8 mouse cellular contexts compared by ENCODE assay signal in genomic region chr3:96636448-96636847, GRCm38 (mm10). TPM values are rescaled to one million over a fixed set of nuclear protein-coding genes. Genes with fewer than 3 reads are reported as not detected.
A peak's percentile ranks its signal among the peaks of the same experiment; 100 is the strongest.
DNase-seq lines count a peak whose midpoint lies in the region; ATAC-seq and TF ChIP-seq lines count a peak whose summit lies in the region.

No protein-coding gene starts in this region.

- H3K36me3 ChIP-seq in lung, embryonic 15.5 days: peaks cover 49% of the 10 kb centered on the region
- H3K36me3 ChIP-seq in embryonic facial prominence, embryonic 14.5 days (ENCODE audit: control insufficient read depth, insufficient read depth, low read length): peaks cover 60% of the 10 kb centered on the region
- peaks cover 23% of the 10 kb centered on the region; the same call in 1 of the 2 replicates for H3K36me3 ChIP-seq in intestine, embryonic 15.5 days
- H3K36me3 ChIP-seq in neural tube, embryonic 12.5 days: peaks cover 42% of the 10 kb centered on the region

- TF ChIP-seq CTCF in lung, adult 2 months (IDR thresholded peaks at IDR 0.05; ENCODE audit: insufficient read depth, low read length): no peak

- H3K9me3 ChIP-seq in lung, embryonic 15.5 days: no peaks in the 10 kb centered on the region
- H3K9me3 ChIP-seq in embryonic facial prominence, embryonic 14.5 days (ENCODE audit: control insufficient read depth, low read length): no peaks in the 10 kb centered on the region
- H3K9me3 ChIP-seq in intestine, embryonic 15.5 days: no peaks in the 10 kb centered on the region
- no peaks in the 10 kb centered on the region for H3K9me3 ChIP-seq in neural tube, embryonic 12.5 days

- TF ChIP-seq POLR2A in lung, adult 2 months (IDR thresholded peaks at IDR 0.05; ENCODE audit: borderline replicate concordance, extremely low read depth, low read depth, low read length): no peak

- DNase-seq in lung, adult 2 months: no peak
- no peak for DNase-seq in embryonic facial prominence, embryonic 14.5 days (ENCODE audit: low spot score)
- DNase-seq in right cerebral cortex, adult 18-20 months: no peak

- H3K4me2 ChIP-seq in lung, embryonic 15.5 days: peak overlapping the region; percentile 77
- H3K4me2 ChIP-seq in embryonic facial prominence, embryonic 14.5 days (ENCODE audit: low read depth, low read length): peak overlapping the region; percentile 81
- H3K4me2 ChIP-seq in intestine, embryonic 15.5 days (replicated peaks): peak overlapping the region; percentile 81
- peak overlapping the region; percentile 93 for H3K4me2 ChIP-seq in neural tube, embryonic 12.5 days (replicated peaks)

- H3K27me3 ChIP-seq in lung, embryonic 15.5 days: no peaks in the 10 kb centered on the region
- no peaks in the 10 kb centered on the region for H3K27me3 ChIP-seq in embryonic facial prominence, embryonic 14.5 days (replicated peaks; ENCODE audit: control insufficient read depth, insufficient read depth, low read length)
- no peaks in the 10 kb centered on the region for H3K27me3 ChIP-seq in intestine, embryonic 15.5 days (replicated peaks)
- no peaks in the 10 kb centered on the region for H3K27me3 ChIP-seq in neural tube, embryonic 12.5 days (replicated peaks)

- H3K4me3 ChIP-seq in lung, embryonic 15.5 days: peak overlapping the region; percentile 93
- no peak overlapping the region for H3K4me3 ChIP-seq in lung, adult 2 months (replicated peaks; ENCODE audit: extremely low read depth, low read depth, low read length)
- H3K4me3 ChIP-seq in embryonic facial prominence, embryonic 14.5 days (ENCODE audit: low read depth, low read length): peak overlapping the region; percentile 96
- H3K4me3 ChIP-seq in intestine, embryonic 15.5 days (replicated peaks): peak overlapping the region; percentile 98
- H3K4me3 ChIP-seq in neural tube, embryonic 12.5 days: no peak overlapping the region

- ATAC-seq in lung, embryonic 15.5 days (ENCODE audit: borderline replicate concordance, extremely low read depth, low FRiP score, low TSS enrichment): no peak
- no peak for ATAC-seq in embryonic facial prominence, embryonic 14.5 days (ENCODE audit: low read depth)
- no peak for ATAC-seq in intestine, embryonic 15.5 days
- no peak for ATAC-seq in neural tube, embryonic 12.5 days (ENCODE audit: low FRiP score, low read depth)
- no peak for ATAC-seq in inflammation-experienced regulatory T-cells, adult 6 months
- no peak for ATAC-seq in monocyte, adult 5-6 weeks (replicated peaks; ENCODE audit: insufficient number of reproducible peaks, low FRiP score, low TSS enrichment, poor library complexity, severe bottlenecking)

- 61% methylated on average over 11 of the region's 11 CpGs for WGBS in lung, embryonic 15.5 days
- WGBS in lung, adult 2 months: 61% methylated on average over 11 of the region's 11 CpGs
- 65% methylated on average over 11 of the region's 11 CpGs for WGBS in embryonic facial prominence, embryonic 14.5 days
- WGBS in intestine, embryonic 15.5 days: 68% methylated on average over 11 of the region's 11 CpGs
- WGBS in neural tube, embryonic 12.5 days: 77% methylated on average over 11 of the region's 11 CpGs

- peak overlapping the region; percentile 97 for H3K9ac ChIP-seq in lung, embryonic 15.5 days
- peak overlapping the region; percentile 98 for H3K9ac ChIP-seq in embryonic facial prominence, embryonic 14.5 days (ENCODE audit: low read depth, low read length)
- H3K9ac ChIP-seq in intestine, embryonic 15.5 days: peak overlapping the region; percentile 99
- H3K9ac ChIP-seq in neural tube, embryonic 12.5 days: peak overlapping the region; percentile 96; the same call in 1 of the 2 replicates

- peaks cover 16% of the 10 kb centered on the region for H3K4me1 ChIP-seq in lung, embryonic 15.5 days
- peaks cover 8% of the 10 kb centered on the region for H3K4me1 ChIP-seq in lung, adult 2 months (ENCODE audit: control insufficient read depth, insufficient read depth, low read length)
- H3K4me1 ChIP-seq in embryonic facial prominence, embryonic 14.5 days (ENCODE audit: control insufficient read depth, insufficient read depth, low read length): peaks cover 7% of the 10 kb centered on the region
- peaks cover 15% of the 10 kb centered on the region for H3K4me1 ChIP-seq in intestine, embryonic 15.5 days (replicated peaks)
- H3K4me1 ChIP-seq in neural tube, embryonic 12.5 days: peaks cover 16% of the 10 kb centered on the region

- no peak overlapping the region for H3K27ac ChIP-seq in lung, embryonic 15.5 days
- no peak overlapping the region; the same call in 1 of the 2 replicates for H3K27ac ChIP-seq in embryonic facial prominence, embryonic 14.5 days (replicated peaks; ENCODE audit: low read depth, low read length)
- 0 out of 2 replicates have a peak overlapping the region, but pooled peaks have one; percentile 22 for H3K27ac ChIP-seq in intestine, embryonic 15.5 days
- H3K27ac ChIP-seq in neural tube, embryonic 12.5 days: no peak overlapping the region

RNA-seq across cellular contexts. Expression of gene Gm42957, which starts 1.2 kb away (rescaled TPM):
- polyA plus RNA-seq in lung, embryonic 15.5 days (2015; fragmentation: Nextera tagmentation; extraction: Ambion mirVana): 0.14 TPM in 1 of 2 replicates, not detected in the other
- 0.02 and 0.18 TPM in 2 replicates for polyA plus RNA-seq in lung, adult 2 months (2012; rRNA removed)
- 0.33 and 0.47 TPM in 2 replicates for polyA plus RNA-seq in embryonic facial prominence, embryonic 14.5 days (2014; fragmentation: Nextera tagmentation; extraction: Ambion mirVana)
- polyA plus RNA-seq in intestine, embryonic 15.5 days (2015; fragmentation: Nextera tagmentation; extraction: Ambion mirVana): 0.08 TPM in 1 of 2 replicates, not detected in the other
- polyA plus RNA-seq in neural tube, embryonic 12.5 days (2016; fragmentation: Nextera tagmentation; extraction: Ambion mirVana): 0.09 TPM in 2 replicates
- polyA plus RNA-seq in inflammation-experienced regulatory T-cells, adult 6 months (2017; shearing (Covaris generic)): under 1 TPM in 1 of 3 experiments, not detected in 2; 0.10 TPM
- 0.19 TPM in 1 of 3 replicates, not detected in the others for total RNA-seq in monocyte, adult 5-6 weeks (2017)

RNA-seq across cellular contexts. Expression of gene Pex11b, which starts 1.3 kb away (rescaled TPM):
- polyA plus RNA-seq in lung, embryonic 15.5 days (2015; fragmentation: Nextera tagmentation; extraction: Ambion mirVana): 56.2 and 58.3 TPM in 2 replicates
- 24.0 and 40.1 TPM in 2 replicates for polyA plus RNA-seq in lung, adult 2 months (2012; rRNA removed)
- polyA plus RNA-seq in embryonic facial prominence, embryonic 14.5 days (2014; fragmentation: Nextera tagmentation; extraction: Ambion mirVana): 51.6 and 56.5 TPM in 2 replicates
- polyA plus RNA-seq in intestine, embryonic 15.5 days (2015; fragmentation: Nextera tagmentation; extraction: Ambion mirVana): 42.2 TPM in 2 replicates
- polyA plus RNA-seq in neural tube, embryonic 12.5 days (2016; fragmentation: Nextera tagmentation; extraction: Ambion mirVana): 43.9 and 45.9 TPM in 2 replicates
- 10 to 100 TPM; 45.8 to 63.4 (median 54.9) TPM for polyA plus RNA-seq in inflammation-experienced regulatory T-cells, adult 6 months (2017; shearing (Covaris generic))
- 11.2 to 27.1 TPM (median 22.5 TPM) in 3 replicates for total RNA-seq in monocyte, adult 5-6 weeks (2017)

RNA-seq across cellular contexts. Expression of gene Rbm8a, which starts 6.7 kb away (rescaled TPM):
- polyA plus RNA-seq in lung, embryonic 15.5 days (2015; fragmentation: Nextera tagmentation; extraction: Ambion mirVana): 127 and 128 TPM in 2 replicates
- 5.0 and 12.2 TPM in 2 replicates for polyA plus RNA-seq in lung, adult 2 months (2012; rRNA removed)
- 122 and 127 TPM in 2 replicates for polyA plus RNA-seq in embryonic facial prominence, embryonic 14.5 days (2014; fragmentation: Nextera tagmentation; extraction: Ambion mirVana)
- polyA plus RNA-seq in intestine, embryonic 15.5 days (2015; fragmentation: Nextera tagmentation; extraction: Ambion mirVana): 113 and 118 TPM in 2 replicates
- 146 and 147 TPM in 2 replicates for polyA plus RNA-seq in neural tube, embryonic 12.5 days (2016; fragmentation: Nextera tagmentation; extraction: Ambion mirVana)
- polyA plus RNA-seq in inflammation-experienced regulatory T-cells, adult 6 months (2017; shearing (Covaris generic)): 100 to 1,000 TPM; 102 to 149 (median 134) TPM
- 41.2 to 53.1 TPM (median 49.7 TPM) in 3 replicates for total RNA-seq in monocyte, adult 5-6 weeks (2017)

RNA-seq across cellular contexts. Expression of gene Itga10, which starts 8.9 kb away (rescaled TPM):
- 0.99 and 1.00 TPM in 2 replicates for polyA plus RNA-seq in lung, embryonic 15.5 days (2015; fragmentation: Nextera tagmentation; extraction: Ambion mirVana)
- 1.7 and 2.3 TPM in 2 replicates for polyA plus RNA-seq in lung, adult 2 months (2012; rRNA removed)
- 6.4 and 8.1 TPM in 2 replicates for polyA plus RNA-seq in embryonic facial prominence, embryonic 14.5 days (2014; fragmentation: Nextera tagmentation; extraction: Ambion mirVana)
- polyA plus RNA-seq in intestine, embryonic 15.5 days (2015; fragmentation: Nextera tagmentation; extraction: Ambion mirVana): 0.43 and 0.49 TPM in 2 replicates
- 0.90 and 0.93 TPM in 2 replicates for polyA plus RNA-seq in neural tube, embryonic 12.5 days (2016; fragmentation: Nextera tagmentation; extraction: Ambion mirVana)
- not detected for polyA plus RNA-seq in inflammation-experienced regulatory T-cells, adult 6 months (2017; shearing (Covaris generic))
- 0.21 to 1.2 TPM (median 0.38 TPM) in 3 replicates for total RNA-seq in monocyte, adult 5-6 weeks (2017)

RNA-seq across cellular contexts. Expression of gene Ankrd35, which starts 33.5 kb away (rescaled TPM):
- 0.24 and 0.52 TPM in 2 replicates for polyA plus RNA-seq in lung, embryonic 15.5 days (2015; fragmentation: Nextera tagmentation; extraction: Ambion mirVana)
- 1.4 and 3.6 TPM in 2 replicates for polyA plus RNA-seq in lung, adult 2 months (2012; rRNA removed)
- 2.9 and 3.6 TPM in 2 replicates for polyA plus RNA-seq in embryonic facial prominence, embryonic 14.5 days (2014; fragmentation: Nextera tagmentation; extraction: Ambion mirVana)
- 0.48 and 0.49 TPM in 2 replicates for polyA plus RNA-seq in intestine, embryonic 15.5 days (2015; fragmentation: Nextera tagmentation; extraction: Ambion mirVana)
- polyA plus RNA-seq in neural tube, embryonic 12.5 days (2016; fragmentation: Nextera tagmentation; extraction: Ambion mirVana): 0.55 and 0.65 TPM in 2 replicates
- under 1 TPM in 2 of 3 experiments, not detected in 1; 0.53 to 0.97 TPM for polyA plus RNA-seq in inflammation-experienced regulatory T-cells, adult 6 months (2017; shearing (Covaris generic))
- 0.21 to 0.68 TPM (median 0.38 TPM) in 3 replicates for total RNA-seq in monocyte, adult 5-6 weeks (2017)

Comparison
In these comparisons a context has a peak if more than half of its experiments do, and no peak if none do; other contexts are left out.
1. H3K4me3 ChIP-seq: peak in lung, embryonic 15.5 days (single experiment), embryonic facial prominence, embryonic 14.5 days (single experiment) and intestine, embryonic 15.5 days (single experiment); none in lung, adult 2 months (single experiment) and neural tube, embryonic 12.5 days (single experiment).
2. Peak in every context shown above with its lines, with median percentiles within 50 percentile points of each other: H3K4me2 ChIP-seq and H3K9ac ChIP-seq.